Mouse (Mus musculus) induced T-regulatory cell, adult 2 months (primary cell): ENCODE results near the gene Piga.

Source experiments
- DNase-seq: peaks from one replicate; pipeline ENCODE4 v3.0.0-alpha.2; 2012; ENCODE audit warnings: low read depth

Piga gene

DNA sequence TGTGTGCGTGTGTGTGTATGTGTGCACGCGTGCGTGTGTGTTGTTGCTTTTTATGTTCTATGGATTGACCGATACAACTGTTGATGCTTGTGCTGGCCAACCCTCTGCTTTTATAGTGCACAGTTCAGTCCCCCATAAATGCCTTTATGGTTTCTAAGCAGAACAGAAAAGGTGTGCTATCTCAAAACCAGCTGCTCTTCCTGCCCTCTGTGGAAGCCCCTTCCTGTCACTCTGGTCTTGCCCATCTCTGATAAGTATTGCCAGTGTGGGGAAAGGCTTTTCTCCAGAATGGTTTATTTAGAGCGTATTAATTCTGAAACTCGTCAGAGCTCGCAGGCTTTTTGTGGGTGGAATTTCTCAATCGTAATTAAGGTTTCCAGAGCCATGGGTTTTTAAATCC is 13.1 kb downstream of the Piga start:
- DNase-seq, result no peak

DNA sequence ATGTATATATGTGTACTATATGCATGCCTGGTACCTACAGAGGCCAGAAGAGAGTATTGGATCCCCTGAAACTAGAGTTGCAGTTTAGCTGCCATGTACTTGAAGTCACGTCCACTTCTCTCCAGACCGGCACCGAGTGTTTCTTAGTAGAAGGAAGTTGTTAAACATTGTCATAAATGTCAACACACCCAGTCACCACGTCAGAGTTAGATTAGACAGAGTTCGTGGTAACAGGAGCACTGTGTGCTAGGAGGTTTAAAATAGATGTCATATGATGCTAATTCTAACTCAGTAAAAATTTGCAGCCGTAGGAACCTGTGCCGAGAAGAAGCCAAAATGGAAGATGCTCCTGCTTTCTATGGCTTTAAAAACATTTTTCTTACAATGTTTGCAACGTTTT is 17.1 kb downstream of the Piga start, which contains the start of gene Asb11:
Asb11 (plus strand) TSS at position 286 of the 400 bp plus-strand sequence.
- no peak for DNase-seq

DNA sequence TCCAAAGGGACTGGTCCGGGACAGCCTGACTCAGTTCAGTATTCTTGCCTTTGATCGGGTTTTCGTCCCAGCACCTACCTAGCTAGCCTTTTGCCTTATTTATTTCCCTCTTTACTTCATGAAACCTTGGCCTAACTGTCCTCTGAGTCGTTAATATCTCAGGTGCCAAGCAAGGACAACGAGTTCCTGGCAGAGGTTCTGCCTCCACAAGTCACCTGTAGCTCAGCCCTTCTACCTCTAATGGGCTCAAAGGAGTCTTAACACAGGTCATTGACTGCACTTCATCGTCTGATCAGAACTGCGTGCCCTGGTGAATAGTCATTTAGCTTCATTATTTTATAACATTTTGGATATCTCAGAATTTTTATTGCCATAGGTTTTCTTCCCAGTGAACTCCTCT is 19.9 kb downstream of the Piga start:
- no peak for DNase-seq

- no peak for DNase-seq
These were observed 20.6 kb downstream of the Piga start for GRCm38 (mm10) chrX:164440140-164440539.

GRCm38 (mm10) chrX:164440703-164441102 is 21.1 kb downstream of the Piga start:
- no peak for DNase-seq

GRCm38 (mm10) chrX:164441306-164441705 is 21.7 kb downstream of the Piga start:
- DNase-seq, result no peak

DNA sequence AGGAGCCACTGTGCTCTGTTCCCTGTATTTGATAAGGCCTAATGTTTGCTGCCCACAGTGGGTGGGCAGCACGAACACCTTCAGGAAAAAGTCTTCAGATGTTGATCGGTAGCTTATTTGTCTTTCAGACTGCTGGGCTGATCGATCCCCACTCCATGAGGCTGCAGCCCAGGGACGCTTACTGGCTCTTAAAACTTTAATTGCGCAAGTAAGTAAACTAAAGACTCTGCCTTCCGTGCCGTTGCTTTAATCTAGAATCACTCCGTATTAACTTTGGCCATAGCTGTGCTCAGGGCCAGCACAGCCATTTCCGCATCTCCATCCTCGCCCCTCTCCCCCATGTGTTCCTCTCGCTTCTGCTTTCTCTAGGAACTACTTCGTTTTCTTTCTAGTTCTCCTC is 26.0 kb downstream of the Piga start:
- no peak for DNase-seq

GRCm38 (mm10) chrX:164446106-164446551 is 26.5 kb downstream of the Piga start:
- peak; percentile 11 for DNase-seq

GRCm38 (mm10) chrX:164446835-164447681 is 27.5 kb downstream of the Piga start:
- no peak for DNase-seq

GRCm38 (mm10) chrX:164447682-164448071 is 28.1 kb downstream of the Piga start:
- DNase-seq, result no peak

DNA sequence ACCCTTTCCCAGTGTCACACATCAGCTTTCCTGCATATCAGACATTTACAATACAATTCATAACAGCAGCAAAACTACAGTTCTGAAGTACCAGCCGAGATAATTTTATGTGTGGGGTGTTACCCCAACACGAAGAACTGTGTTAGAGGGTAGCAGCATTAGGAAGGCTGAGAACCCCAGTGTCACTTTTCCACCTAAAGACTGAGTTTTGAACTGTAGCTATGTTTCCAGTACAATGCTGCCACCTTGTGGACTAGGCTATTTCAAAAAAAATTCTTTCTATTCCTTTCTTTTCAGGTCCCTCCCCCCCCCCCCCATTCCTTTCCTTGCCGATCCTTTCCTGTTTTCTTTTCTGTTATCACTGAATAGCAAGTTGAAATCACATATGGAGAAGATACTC is 29.6 kb downstream of the Piga start:
- peak; percentile 68 for DNase-seq

DNA sequence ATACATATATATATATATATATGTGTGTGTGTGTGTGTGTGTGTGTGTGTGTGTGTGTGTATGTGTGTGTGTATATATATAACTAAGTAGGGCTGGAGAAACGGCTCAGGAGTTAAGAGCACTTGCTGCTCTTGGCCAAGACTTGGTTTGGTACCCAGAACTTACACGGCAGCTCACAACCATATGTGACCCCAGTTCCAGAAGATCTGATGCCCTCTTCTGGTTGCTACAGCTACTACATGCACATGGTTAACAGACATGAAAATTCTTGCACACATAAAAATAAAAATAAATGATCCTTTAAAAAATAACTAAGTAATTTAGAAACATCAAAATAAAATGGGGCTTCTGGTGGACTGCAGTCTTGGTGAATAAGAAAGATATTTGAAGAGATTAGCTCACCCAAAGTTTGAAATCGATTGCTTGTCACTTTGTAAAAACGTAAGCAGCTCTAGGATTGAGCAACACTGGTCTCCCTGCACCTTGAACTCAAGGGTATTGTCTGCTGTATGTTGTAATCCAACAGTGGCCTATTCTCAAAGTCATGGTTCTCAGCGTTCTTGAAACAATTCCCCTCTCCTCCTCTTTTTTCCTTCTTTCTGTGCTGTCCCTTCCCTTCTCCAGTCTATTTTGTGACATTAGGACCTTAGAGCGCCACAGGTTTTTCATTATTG is 39.8 kb downstream of the Piga start:
- DNase-seq, result no peak
